Mouse (Mus musculus) ES-Bruce4 (cell line): ENCODE measurements around the gene Mrnip. TPM values are rescaled to one million over a fixed set of nuclear protein-coding genes. Genes with fewer than 3 reads are reported as not detected.

Experiments
- H3K27ac ChIP-seq: 2 replicates; pipeline ENCODE4 v1.5.1; 2012; ENCODE audit warnings: low read length, inconsistent platforms; ENCODE audit not compliant: insufficient read depth
- H3K27me3 ChIP-seq: 2 replicates; pipeline ENCODE4 v1.6.1; 2012; ENCODE audit warnings: mild to moderate bottlenecking, low read length, inconsistent platforms; ENCODE audit not compliant: control insufficient read depth, poor library complexity, insufficient read depth, severe bottlenecking
- H3K36me3 ChIP-seq: 2 replicates; pipeline ENCODE4 v1.6.1; 2012; ENCODE audit warnings: inconsistent platforms, mild to moderate bottlenecking, low read length, moderate library complexity; ENCODE audit not compliant: control insufficient read depth, poor library complexity, insufficient read depth, severe bottlenecking
- H3K4me1 ChIP-seq: one replicate; pipeline ENCODE4 v1.8.1; 2011; ENCODE audit warnings: low read length; ENCODE audit not compliant: control insufficient read depth, insufficient read depth
- H3K4me3 ChIP-seq: 2 replicates; pipeline ENCODE4 v1.5.1; 2011; ENCODE audit warnings: low read depth, mild to moderate bottlenecking, low read length
- H3K9ac ChIP-seq: 2 replicates; pipeline ENCODE4 v1.6.1; 2012; ENCODE audit warnings: low read depth, mild to moderate bottlenecking, inconsistent platforms; ENCODE audit not compliant: poor library complexity, severe bottlenecking
- H3K9me3 ChIP-seq: replicated peaks from 2 replicates; pipeline ENCODE4 v1.6.1; 2012; ENCODE audit warnings: mild to moderate bottlenecking, low read length, inconsistent platforms; ENCODE audit not compliant: control insufficient read depth, poor library complexity, insufficient read depth, severe bottlenecking
- CTCF ChIP-seq: IDR thresholded peaks from one replicate; pipeline ENCODE4 v1.8.1; 2011; ENCODE audit warnings: low read depth, low read length
- EP300 ChIP-seq: IDR thresholded peaks from 2 replicates; pipeline ENCODE4 v1.6.1; 2011; ENCODE audit warnings: low read depth, low read length; ENCODE audit not compliant: insufficient read depth
- POLR2A ChIP-seq: IDR thresholded peaks from one replicate; pipeline ENCODE4 v1.8.1; 2011; ENCODE audit warnings: low read length; ENCODE audit not compliant: insufficient read depth
- polyA plus RNA-seq: library from polyadenylated mRNA; stranded (reverse); fragments of >200 nt; gene quantifications from 2 replicates; pipeline ENCODE4 v1.2.4, GENCODE M21; 2011; ENCODE audit warnings: low read depth; ENCODE audit not compliant: missing spikeins, insufficient read depth, insufficient read length

Mrnip gene
- polyA plus RNA-seq, 1 experiment, result 11.0 TPM

- Histone ChIP-seq H3K27me3 (no peaks in the 10 kb centered on the region), H3K27ac (no peak overlapping the region), H3K9me3 (no peaks in the 10 kb centered on the region), H3K36me3 (no peaks in the 10 kb centered on the region), H3K4me1 (peaks cover 6% of the 10 kb centered on the region), H3K9ac (no peak overlapping the region), H3K4me3 (no peak overlapping the region)
- TF ChIP-seq CTCF (peak; percentile 13), EP300 (no peak)
Measured at GRCm38 (mm10) chr11:50214631-50215030, 40.4 kb downstream of the Mrnip start.

DNA sequence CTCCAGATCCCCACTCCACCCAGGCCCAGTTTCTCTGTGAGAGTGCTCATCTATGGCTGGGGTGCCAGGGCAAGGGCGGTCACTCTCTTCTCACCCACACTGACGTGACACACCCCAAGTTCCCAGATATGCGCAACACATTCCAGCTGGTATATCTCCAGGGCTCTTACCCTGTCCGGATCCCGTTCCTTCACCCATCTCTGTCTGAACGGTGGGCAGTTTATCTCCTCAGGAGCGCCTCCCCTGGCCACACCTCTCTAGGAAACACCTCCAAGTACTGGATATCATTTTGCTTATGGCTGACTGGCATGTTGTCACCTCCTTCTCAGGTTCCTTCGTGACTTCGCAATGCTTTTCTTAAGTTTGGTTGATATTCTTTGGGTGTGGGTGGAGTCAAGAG, 41.4 kb downstream of the Mrnip start:
- H3K9ac ChIP-seq, result peak overlapping the region; percentile 17; the same call in 1 of the 2 replicates
- no peaks in the 10 kb centered on the region for H3K36me3 ChIP-seq
- H3K9me3 ChIP-seq, result no peaks in the 10 kb centered on the region
- H3K27me3 ChIP-seq, result no peaks in the 10 kb centered on the region
- peaks cover 6% of the 10 kb centered on the region for H3K4me1 ChIP-seq
- peak overlapping the region; percentile 52 for H3K27ac ChIP-seq
- H3K4me3 ChIP-seq, result peak overlapping the region; percentile 25
- no peak for TF ChIP-seq EP300
- TF ChIP-seq CTCF, result no peak
- no peak for TF ChIP-seq POLR2A

GRCm38 (mm10) chr11:50216724-50217366, 42.6 kb downstream of the Mrnip start:
- H3K4me3 ChIP-seq, result no peak overlapping the region
- H3K36me3 ChIP-seq, result no peaks in the 10 kb centered on the region
- no peaks in the 10 kb centered on the region for H3K9me3 ChIP-seq
- peak overlapping the region; percentile 21 for H3K27ac ChIP-seq
- H3K9ac ChIP-seq, result 0 out of 2 replicates have a peak overlapping the region, but pooled peaks have one; percentile 25
- H3K4me1 ChIP-seq, result peaks cover 6% of the 10 kb centered on the region
- no peaks in the 10 kb centered on the region for H3K27me3 ChIP-seq
- TF ChIP-seq POLR2A (no peak), EP300 (0 out of 2 replicates have a peak, but pooled peaks have one; percentile 16)

- Histone ChIP-seq H3K4me1 (peaks cover 5% of the 10 kb centered on the region), H3K27me3 (no peaks in the 10 kb centered on the region), H3K36me3 (no peaks in the 10 kb centered on the region), H3K27ac (peak overlapping the region; percentile 80), H3K9ac (peak overlapping the region; percentile 46; the same call in 1 of the 2 replicates), H3K9me3 (no peaks in the 10 kb centered on the region), H3K4me3 (no peak overlapping the region)
- no peak for TF ChIP-seq CTCF
- TF ChIP-seq EP300, result peak; percentile 86
- no peak for TF ChIP-seq POLR2A
Measured at GRCm38 (mm10) chr11:50217811-50218210, 43.6 kb downstream of the Mrnip start.

- Histone ChIP-seq H3K4me3 (no peak overlapping the region), H3K4me1 (peaks cover 5% of the 10 kb centered on the region), H3K27ac (0 out of 2 replicates have a peak overlapping the region, but pooled peaks have one; percentile 4), H3K27me3 (no peaks in the 10 kb centered on the region), H3K36me3 (no peaks in the 10 kb centered on the region), H3K9ac (no peak overlapping the region), H3K9me3 (no peaks in the 10 kb centered on the region)
- TF ChIP-seq CTCF, result no peak
- TF ChIP-seq POLR2A, result no peak
- no peak for TF ChIP-seq EP300
Measured at GRCm38 (mm10) chr11:50219833-50220232, 45.6 kb downstream of the Mrnip start.

- no peaks in the 10 kb centered on the region for H3K9me3 ChIP-seq
- no peak overlapping the region for H3K4me3 ChIP-seq
- TF ChIP-seq POLR2A (no peak), EP300 (no peak), CTCF (no peak)
- no peaks in the 10 kb centered on the region for H3K27me3 ChIP-seq
- peaks cover 2% of the 10 kb centered on the region for H3K4me1 ChIP-seq
- no peak overlapping the region for H3K9ac ChIP-seq
- H3K27ac ChIP-seq, result no peak overlapping the region
- H3K36me3 ChIP-seq, result no peaks in the 10 kb centered on the region
Measured at GRCm38 (mm10) chr11:50222559-50223276, 48.5 kb downstream of the Mrnip start.
